Mouse (Mus musculus) midbrain, embryonic 13.5 days (tissue): Measurements from ENCODE around the gene Oas1a. TPM values are rescaled to one million over a fixed set of nuclear protein-coding genes. Genes with fewer than 3 reads are reported as not detected.
"Not testable (repeated sequence)": the region's sequence is repeated elsewhere in the genome, so short reads cannot be mapped to it uniquely, and the experiment has no call there.

Source experiments
- ATAC-seq: fragments of 200-750 bp; cut with Nextera tagmentation; 2 replicates; pipeline ENCODE4 v1.8.0; 2017; ENCODE audit warnings: mild to moderate bottlenecking, moderate TSS enrichment, moderate library complexity
- H3K27ac ChIP-seq: fragments of 300-500 bp; sonication (generic); 2 replicates; pipeline ENCODE4 v1.5.1; 2015; ENCODE audit warnings: inconsistent platforms, mild to moderate bottlenecking, moderate library complexity
- H3K27me3 ChIP-seq: fragments of 300-500 bp; sonication (generic); 2 replicates; pipeline ENCODE4 v1.6.1; 2015; ENCODE audit warnings: mild to moderate bottlenecking, inconsistent platforms
- H3K36me3 ChIP-seq: fragments of 300-500 bp; sonication (generic); 2 replicates; pipeline ENCODE4 v1.6.1; 2015; ENCODE audit warnings: mild to moderate bottlenecking, inconsistent platforms
- H3K4me1 ChIP-seq: fragments of 300-500 bp; sonication (generic); replicated peaks from 2 replicates; pipeline ENCODE4 v1.6.1; 2015; ENCODE audit warnings: inconsistent platforms
- H3K4me2 ChIP-seq: fragments of 300-500 bp; sonication (generic); replicated peaks from 2 replicates; pipeline ENCODE4 v1.6.1; 2015; ENCODE audit warnings: moderate library complexity, mild to moderate bottlenecking, inconsistent platforms
- H3K4me3 ChIP-seq: fragments of 300-500 bp; sonication (generic); replicated peaks from 2 replicates; pipeline ENCODE4 v1.5.1; 2015; ENCODE audit warnings: mild to moderate bottlenecking, inconsistent platforms
- H3K9ac ChIP-seq: fragments of 300-500 bp; sonication (generic); replicated peaks from 2 replicates; pipeline ENCODE4 v1.6.1; 2015; ENCODE audit warnings: mild to moderate bottlenecking, inconsistent platforms
- H3K9me3 ChIP-seq: fragments of 300-500 bp; sonication (generic); 2 replicates; pipeline ENCODE4 v1.6.1; 2016; ENCODE audit warnings: mild to moderate bottlenecking, inconsistent platforms
- WGBS: fragments of 180-500 bp; shearing (Covaris S2); methylation state at CpG from one replicate; pipeline ENCODE4 v1.1.7; 2015; 5-methylcytosine and 5-hydroxymethylcytosine counted together
- polyA plus RNA-seq: library from polyadenylated mRNA; unstranded; fragments of >200 nt; fragmentation: Nextera tagmentation; extraction: Ambion mirVana; gene quantifications from 2 replicates; pipeline ENCODE4 v1.2.1, GENCODE M21; 2015

The Oas1a gene
- polyA plus RNA-seq, 1 experiment from 2014 or later: 0.34 TPM

DNA sequence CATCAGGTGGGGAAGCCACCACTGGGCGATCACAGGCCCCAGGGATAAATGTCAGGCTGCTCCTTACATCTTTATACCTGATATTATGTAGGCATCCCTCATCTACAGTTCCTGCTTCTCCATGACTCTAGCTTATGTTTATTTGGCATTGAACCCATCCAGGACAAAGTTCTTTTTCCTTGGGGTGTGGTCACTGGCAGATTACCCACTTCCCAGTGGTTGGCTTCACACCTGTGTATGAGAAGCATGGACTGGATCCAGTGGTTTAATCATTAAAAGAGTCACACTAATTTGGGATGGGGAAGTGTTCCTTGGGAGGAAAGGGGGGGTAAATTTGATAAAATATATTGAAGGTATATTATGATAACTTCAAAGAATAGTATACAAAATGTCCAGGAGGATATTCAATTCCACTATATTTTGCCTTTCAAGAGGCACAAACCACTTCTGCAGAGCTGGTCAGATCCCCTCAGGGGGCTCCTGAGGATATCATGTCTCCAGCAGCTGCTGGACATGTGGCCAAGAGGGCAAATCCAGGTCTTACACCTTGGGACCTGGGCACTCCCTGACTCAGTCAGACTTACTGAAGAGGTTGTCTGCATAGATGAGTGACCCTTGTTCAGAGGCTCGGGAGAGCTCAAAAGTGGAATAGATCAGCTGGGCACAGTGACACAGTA lies 15.6 kb downstream of the Oas1a start:
- not testable (repeated sequence) for H3K4me2 ChIP-seq, ATAC-seq, H3K4me3 ChIP-seq, H3K27ac ChIP-seq, H3K9ac ChIP-seq, H3K27me3 ChIP-seq, H3K9me3 ChIP-seq, H3K4me1 ChIP-seq, H3K36me3 ChIP-seq
- WGBS: 79% methylated on average over 2 of the region's 2 CpGs

DNA sequence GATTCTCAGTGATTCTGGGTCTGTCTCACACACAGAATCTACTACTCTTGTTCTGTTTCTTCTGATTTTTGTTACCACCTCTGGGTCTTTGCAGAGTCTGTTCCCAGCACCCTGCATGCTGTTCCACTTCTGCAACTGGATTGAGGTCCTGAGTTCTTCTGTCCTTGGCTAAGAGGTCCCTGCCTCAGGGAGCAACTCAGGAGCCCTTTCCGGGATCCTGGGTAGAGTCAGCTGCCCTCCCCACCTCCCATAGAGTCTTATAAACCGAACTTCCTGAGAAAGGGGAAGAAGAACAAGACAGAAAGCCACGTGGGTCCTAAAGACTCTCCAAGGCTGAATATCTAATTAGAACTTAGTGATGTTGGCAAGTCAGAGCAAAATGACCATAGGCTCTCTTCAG lies 16.3 kb downstream of the Oas1a start:
- Histone ChIP-seq H3K4me3 (no peak overlapping the region), H3K9me3 (no peaks in the 10 kb centered on the region), H3K9ac (no peak overlapping the region), H3K27me3 (no peaks in the 10 kb centered on the region), H3K36me3 (no peaks in the 10 kb centered on the region), H3K4me1 (0 out of 2 replicates have a peak, but pooled peaks cover 2% of the 10 kb centered on the region), H3K4me2 (no peak overlapping the region), H3K27ac (no peak overlapping the region)
- no peak for ATAC-seq
- WGBS: 56% methylated on average over 3 of the region's 3 CpGs

DNA sequence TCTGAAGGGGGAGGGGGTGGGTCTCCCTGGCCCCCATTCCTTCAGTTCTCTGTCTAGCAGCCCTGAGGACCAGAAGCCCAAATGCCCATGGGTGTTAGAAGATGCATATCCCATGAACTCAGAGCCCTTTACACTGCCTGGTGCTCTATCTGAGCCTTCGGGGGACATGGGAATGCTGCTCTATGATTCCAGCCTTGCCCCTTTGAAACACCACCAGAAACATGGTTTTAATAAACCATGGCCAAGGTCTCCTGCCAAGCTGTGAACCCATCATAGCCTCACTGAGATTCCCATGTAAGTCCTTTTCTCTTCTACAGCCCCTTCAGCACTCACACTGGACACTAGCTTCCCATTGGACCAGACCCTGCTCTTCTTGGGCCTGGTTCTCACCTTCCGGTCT lies 17.3 kb downstream of the Oas1a start:
- H3K4me2 ChIP-seq: no peak overlapping the region
- no peak for ATAC-seq
- H3K4me1 ChIP-seq: no peaks in the 10 kb centered on the region
- H3K27ac ChIP-seq: no peak overlapping the region
- H3K36me3 ChIP-seq: no peaks in the 10 kb centered on the region
- WGBS: 86% methylated on average over 2 of the region's 2 CpGs
- H3K4me3 ChIP-seq: no peak overlapping the region
- no peaks in the 10 kb centered on the region for H3K9me3 ChIP-seq
- H3K27me3 ChIP-seq: no peaks in the 10 kb centered on the region
- no peak overlapping the region for H3K9ac ChIP-seq

DNA sequence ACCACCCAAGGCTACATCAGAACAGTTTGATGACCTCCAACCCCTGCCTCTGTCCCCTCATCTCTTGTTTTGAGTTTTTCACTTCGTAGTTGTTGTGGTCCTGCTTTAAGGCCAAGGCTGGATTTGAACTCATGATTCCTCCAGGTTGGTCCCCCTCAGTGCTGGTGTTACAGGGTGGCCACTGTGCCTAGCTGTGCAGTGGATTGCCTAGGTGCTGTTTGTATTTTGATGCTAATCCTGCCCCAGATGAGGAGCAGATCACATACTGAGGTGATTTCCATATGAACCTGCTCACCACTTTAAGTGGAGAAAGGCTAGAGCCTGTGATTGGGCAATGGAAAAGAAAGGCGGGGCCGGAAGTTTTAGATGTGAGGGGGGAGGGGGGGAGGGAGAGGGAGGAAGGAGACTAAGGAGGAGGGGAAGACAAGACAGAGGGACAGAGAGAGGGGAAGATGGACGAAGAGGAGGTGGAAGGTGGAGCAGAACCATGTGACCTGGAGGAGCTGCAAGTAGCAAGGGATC lies 19.0 kb downstream of the Oas1a start:
- not testable (repeated sequence) for H3K4me1 ChIP-seq, H3K4me2 ChIP-seq, H3K9ac ChIP-seq, H3K9me3 ChIP-seq, ATAC-seq, H3K27me3 ChIP-seq, H3K4me3 ChIP-seq, H3K36me3 ChIP-seq, H3K27ac ChIP-seq
- WGBS: 52% methylated on average over 4 of the region's 4 CpGs

DNA sequence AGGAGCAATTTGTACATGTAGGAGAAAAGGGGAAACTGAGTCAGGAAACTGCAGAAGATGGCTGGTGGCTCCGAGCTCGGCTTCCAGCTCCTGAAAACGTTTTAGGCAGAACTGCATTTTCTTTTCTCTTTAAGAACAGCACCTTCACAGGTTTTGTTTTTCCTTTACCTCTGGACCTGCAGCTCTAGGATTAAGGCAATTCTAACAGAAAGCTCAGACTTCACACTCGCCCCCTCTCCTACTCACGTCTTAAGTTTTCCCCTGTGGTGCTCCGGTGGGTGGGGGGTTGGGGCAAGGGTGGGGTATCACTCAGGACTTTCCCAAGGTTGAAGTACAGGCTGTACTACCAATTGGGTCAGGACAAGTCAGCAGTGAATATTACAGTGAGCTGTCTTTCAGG lies 19.5 kb downstream of the Oas1a start:
- no peaks in the 10 kb centered on the region for H3K4me1 ChIP-seq
- 57% methylated on average over 6 of the region's 6 CpGs for WGBS
- no peak for ATAC-seq
- no peak overlapping the region for H3K4me2 ChIP-seq
- no peaks in the 10 kb centered on the region for H3K27me3 ChIP-seq
- H3K4me3 ChIP-seq: no peak overlapping the region
- H3K9ac ChIP-seq: no peak overlapping the region
- H3K27ac ChIP-seq: no peak overlapping the region
- no peaks in the 10 kb centered on the region for H3K9me3 ChIP-seq
- H3K36me3 ChIP-seq: no peaks in the 10 kb centered on the region

DNA sequence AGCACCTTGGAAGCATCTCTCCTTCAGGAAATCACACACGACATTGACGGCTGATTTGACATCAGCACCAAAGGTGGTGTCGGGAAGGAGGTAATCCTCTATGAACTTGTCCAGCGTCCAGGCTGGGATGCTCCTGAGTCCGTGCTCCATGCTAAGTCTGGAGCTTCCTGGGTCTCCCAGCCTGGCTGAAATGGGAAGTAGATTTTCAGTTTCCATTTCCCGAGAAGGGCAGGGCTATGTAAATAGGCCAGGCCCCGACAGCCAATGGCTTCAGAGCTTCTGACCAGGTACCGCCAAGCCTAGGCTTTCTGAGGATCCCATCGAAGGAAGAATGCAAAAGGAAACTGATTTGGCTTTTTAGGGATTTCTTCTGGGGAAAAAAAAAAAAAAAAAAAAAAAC lies 19.9 kb downstream of the Oas1a start, which contains the start of gene Oas1g:
Oas1g (minus strand) TSS at position 201 of the 400 bp plus-strand sequence.
- not testable (repeated sequence) for H3K4me2 ChIP-seq, H3K4me3 ChIP-seq, ATAC-seq, H3K9ac ChIP-seq, H3K27ac ChIP-seq, H3K4me1 ChIP-seq, H3K9me3 ChIP-seq, H3K27me3 ChIP-seq, H3K36me3 ChIP-seq
- 47% methylated on average over 7 of the region's 9 CpGs for WGBS

DNA sequence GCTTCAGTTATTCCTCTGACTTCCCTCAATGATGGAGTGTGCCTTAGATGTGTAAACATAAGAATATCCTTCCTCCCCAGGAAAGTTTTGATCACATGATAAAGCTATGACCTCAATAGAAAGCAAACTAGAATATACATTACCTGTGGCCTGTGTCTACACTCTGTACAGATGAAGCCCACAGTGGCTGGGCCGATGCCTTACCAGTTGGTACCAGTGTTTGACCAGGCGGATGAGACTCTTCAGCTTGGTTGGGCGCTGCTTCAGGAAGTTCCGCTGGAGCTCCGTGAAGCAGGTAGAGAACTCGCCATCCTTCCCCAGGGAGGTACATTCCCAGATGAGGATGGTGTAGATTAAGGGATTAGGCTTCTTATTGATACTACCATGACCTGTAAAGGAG lies 25.6 kb downstream of the Oas1a start:
- H3K4me2 ChIP-seq: not testable (repeated sequence)
- WGBS: 91% methylated on average over 6 of the region's 6 CpGs

DNA sequence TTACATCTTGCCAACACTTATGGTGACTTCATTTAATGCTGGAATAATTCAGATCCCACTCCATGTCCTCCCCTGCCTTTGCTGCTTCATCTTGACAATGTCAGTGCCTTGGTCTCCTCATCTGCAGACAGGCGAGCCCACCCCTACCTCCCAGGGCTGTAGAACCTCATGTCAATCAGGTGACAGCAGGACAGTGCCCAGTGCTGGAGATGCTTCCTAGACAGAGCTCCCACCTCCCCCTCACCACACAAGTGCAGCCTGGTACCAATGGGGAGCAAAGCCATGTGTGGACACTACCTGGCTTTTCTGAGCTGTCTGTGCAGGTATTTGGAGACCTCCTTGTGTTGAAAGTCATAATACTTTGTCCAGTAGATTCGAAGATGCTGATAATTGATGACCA lies 28.5 kb downstream of the Oas1a start:
- not testable (repeated sequence) for H3K27ac ChIP-seq, H3K4me3 ChIP-seq, H3K4me2 ChIP-seq, H3K9me3 ChIP-seq, H3K27me3 ChIP-seq, H3K9ac ChIP-seq, ATAC-seq, H3K4me1 ChIP-seq, H3K36me3 ChIP-seq
- WGBS: 70% methylated on average over 2 of the region's 2 CpGs

More for the DNA sequence above, 25.6 kb downstream of the Oas1a start:
- H3K27me3 ChIP-seq, H3K9me3 ChIP-seq, H3K4me1 ChIP-seq, H3K9ac ChIP-seq, H3K4me3 ChIP-seq, H3K27ac ChIP-seq, H3K36me3 ChIP-seq, ATAC-seq: not testable (repeated sequence)

DNA sequence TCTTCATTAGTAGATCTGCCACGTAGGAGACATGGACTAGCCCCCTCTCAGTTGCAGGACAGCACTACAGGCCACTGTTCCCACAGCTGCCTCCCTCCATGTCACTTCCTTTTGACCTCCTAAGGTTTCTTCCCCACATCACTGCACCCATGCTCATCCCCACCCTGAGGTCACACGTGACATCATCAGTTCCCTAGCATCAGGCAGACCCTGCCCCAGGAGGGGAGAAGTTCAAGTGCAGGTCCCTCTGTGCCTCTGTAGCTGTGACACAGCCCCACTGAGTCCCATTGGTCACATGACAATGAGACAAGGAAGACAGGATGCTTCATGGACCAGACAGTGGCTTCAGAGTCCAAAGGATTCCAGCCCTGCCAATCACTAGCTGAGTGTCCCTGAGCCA lies 29.9 kb downstream of the Oas1a start:
- WGBS: 86% methylated on average over 2 of the region's 2 CpGs
- H3K4me2 ChIP-seq, H3K4me1 ChIP-seq, H3K36me3 ChIP-seq, H3K4me3 ChIP-seq, ATAC-seq, H3K9ac ChIP-seq, H3K27me3 ChIP-seq, H3K9me3 ChIP-seq, H3K27ac ChIP-seq: not testable (repeated sequence)

DNA sequence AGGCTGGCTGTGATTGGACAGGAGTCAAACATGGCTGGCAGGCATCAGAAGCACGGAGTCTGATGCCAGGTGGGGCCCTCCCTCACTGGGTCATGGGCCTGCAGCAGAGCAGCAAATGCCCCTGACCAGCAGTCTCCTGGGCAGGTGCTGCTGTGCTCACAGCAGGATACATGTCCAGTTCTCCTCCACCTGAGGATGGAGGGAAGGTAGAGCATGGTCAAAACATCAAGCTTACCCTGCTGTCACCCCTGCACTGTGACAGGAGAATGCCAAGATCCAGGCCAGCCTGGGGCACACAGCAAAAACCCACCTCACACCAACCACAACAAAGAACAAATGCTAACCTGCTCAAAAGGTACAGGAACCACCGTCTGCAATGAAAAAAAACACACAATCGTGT lies 30.5 kb downstream of the Oas1a start:
- WGBS: 70% methylated on average over 2 of the region's 3 CpGs
- not testable (repeated sequence) for H3K4me3 ChIP-seq, ATAC-seq, H3K27ac ChIP-seq, H3K4me2 ChIP-seq, H3K4me1 ChIP-seq, H3K27me3 ChIP-seq, H3K9me3 ChIP-seq, H3K9ac ChIP-seq, H3K36me3 ChIP-seq

DNA sequence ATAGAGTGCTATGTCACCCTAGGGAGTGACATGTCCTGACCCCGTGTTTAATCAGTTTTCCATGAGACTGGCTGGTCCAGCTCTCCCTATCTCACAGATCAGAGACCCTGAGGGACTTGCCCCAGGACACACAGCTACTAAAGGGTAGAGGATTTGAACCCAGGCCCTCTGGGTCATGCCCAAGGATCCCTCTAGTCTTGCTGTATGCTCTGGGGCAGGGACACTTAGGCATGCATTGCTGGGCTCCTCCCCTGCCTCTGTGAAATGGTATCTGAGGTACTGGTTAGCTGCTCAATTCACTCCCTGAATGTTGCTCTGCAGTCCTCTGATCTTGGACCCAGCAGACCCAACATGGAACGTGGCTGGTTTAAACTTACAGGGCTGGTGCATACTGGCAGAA lies 35.9 kb downstream of the Oas1a start:
- Histone ChIP-seq H3K4me3 (no peak overlapping the region), H3K9me3 (no peaks in the 10 kb centered on the region), H3K36me3 (no peaks in the 10 kb centered on the region), H3K27ac (no peak overlapping the region), H3K4me1 (0 out of 2 replicates have a peak, but pooled peaks cover 3% of the 10 kb centered on the region), H3K9ac (no peak overlapping the region), H3K4me2 (no peak overlapping the region), H3K27me3 (no peaks in the 10 kb centered on the region)
- ATAC-seq: no peak
- 54% methylated on average over 2 of the region's 2 CpGs for WGBS

DNA sequence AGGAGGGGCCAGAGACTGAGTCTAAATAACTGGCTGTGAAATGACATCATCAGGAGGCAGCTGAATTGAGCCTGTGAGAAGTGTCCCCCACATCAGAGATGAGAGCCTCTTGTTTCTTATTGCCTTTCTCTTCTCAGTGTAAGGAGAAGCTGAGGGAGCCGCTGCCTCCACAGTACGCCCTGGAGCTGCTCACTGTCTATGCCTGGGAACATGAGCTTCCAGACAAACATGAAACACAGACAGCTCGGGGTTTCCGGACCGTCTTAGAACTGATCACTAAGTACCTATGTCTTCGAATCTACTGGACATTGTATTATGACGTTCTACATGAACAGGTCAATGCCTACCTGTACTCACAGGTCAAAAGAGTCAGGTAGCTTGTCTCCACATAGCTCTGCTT lies 36.5 kb downstream of the Oas1a start:
- WGBS: 83% methylated on average over 7 of the region's 7 CpGs
- no peak for ATAC-seq
- no peaks in the 10 kb centered on the region for H3K36me3 ChIP-seq

DNA sequence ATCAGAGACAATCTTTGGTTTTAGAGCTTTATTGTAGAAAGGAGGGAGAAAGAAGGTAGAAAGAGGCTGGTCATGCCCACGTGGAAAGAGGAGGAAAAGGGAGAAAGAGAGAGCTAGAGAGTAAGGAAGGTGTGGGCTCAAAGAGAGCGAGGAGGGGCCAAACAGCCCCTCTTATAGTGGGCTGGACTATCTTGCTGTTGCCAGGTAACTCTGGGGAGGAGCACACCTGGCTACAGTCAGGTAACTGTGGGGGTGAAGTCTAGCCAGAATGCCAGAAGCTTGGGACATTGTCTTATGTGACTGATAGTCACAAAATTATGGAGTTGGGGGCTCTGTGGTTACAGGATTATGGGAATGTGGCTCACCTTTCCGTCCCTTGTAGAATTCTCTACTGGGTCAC lies 37.2 kb downstream of the Oas1a start:
- no peak overlapping the region for H3K27ac ChIP-seq
- H3K4me3 ChIP-seq: no peak overlapping the region
- no peak overlapping the region for H3K9ac ChIP-seq
- no peaks in the 10 kb centered on the region for H3K36me3 ChIP-seq
- ATAC-seq: no peak
- H3K9me3 ChIP-seq: no peaks in the 10 kb centered on the region
- H3K27me3 ChIP-seq: no peaks in the 10 kb centered on the region
- H3K4me1 ChIP-seq: 0 out of 2 replicates have a peak, but pooled peaks cover under 1% of the 10 kb centered on the region
- 63% methylated on average over 3 of the region's 3 CpGs for WGBS
- no peak overlapping the region for H3K4me2 ChIP-seq

More for the DNA sequence above, 36.5 kb downstream of the Oas1a start:
- H3K27ac ChIP-seq: no peak overlapping the region
- H3K27me3 ChIP-seq: no peaks in the 10 kb centered on the region
- H3K9me3 ChIP-seq: no peaks in the 10 kb centered on the region
- no peak overlapping the region for H3K4me3 ChIP-seq
- H3K4me2 ChIP-seq: no peak overlapping the region
- no peak overlapping the region for H3K9ac ChIP-seq
- 0 out of 2 replicates have a peak, but pooled peaks cover 3% of the 10 kb centered on the region for H3K4me1 ChIP-seq
